Mouse (Mus musculus) CD8-positive naive resting alpha-beta T cell, adult 2 months (primary cell): Measurements from ENCODE around the gene Eef2k.
"Not testable (repeated sequence)": the region's sequence is repeated elsewhere in the genome, so short reads cannot be mapped to it uniquely, and the experiment has no call there.

ENCODE experiments used
- DNase-seq, 2 experiments: peaks; one replicate each; pipeline ENCODE4 v3.0.0; 2022; ENCODE audit warnings: low read depth in 2 of 2, low spot score in 2 of 2

Eef2k gene

DNA sequence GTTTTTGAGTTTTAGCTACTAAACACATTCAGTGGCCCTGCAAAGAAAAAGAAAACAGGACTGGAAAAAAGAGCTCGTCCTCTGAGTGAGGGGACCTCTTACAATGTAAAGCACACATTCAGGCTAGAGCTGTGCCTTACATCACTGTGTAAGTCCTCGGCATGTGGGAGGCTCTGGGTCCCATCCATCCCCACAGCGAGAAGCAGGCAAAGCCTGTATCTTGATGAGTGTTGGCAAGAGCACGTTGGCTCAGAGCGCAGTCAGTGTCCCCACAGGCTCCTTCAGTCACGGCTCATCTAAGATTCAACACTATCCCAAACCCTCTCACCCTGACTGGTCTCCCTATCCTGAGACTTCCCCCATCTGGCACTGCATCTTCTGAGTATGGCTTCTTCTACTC, 35.6 kb downstream of the Eef2k start:
- DNase-seq, result no peak

DNA sequence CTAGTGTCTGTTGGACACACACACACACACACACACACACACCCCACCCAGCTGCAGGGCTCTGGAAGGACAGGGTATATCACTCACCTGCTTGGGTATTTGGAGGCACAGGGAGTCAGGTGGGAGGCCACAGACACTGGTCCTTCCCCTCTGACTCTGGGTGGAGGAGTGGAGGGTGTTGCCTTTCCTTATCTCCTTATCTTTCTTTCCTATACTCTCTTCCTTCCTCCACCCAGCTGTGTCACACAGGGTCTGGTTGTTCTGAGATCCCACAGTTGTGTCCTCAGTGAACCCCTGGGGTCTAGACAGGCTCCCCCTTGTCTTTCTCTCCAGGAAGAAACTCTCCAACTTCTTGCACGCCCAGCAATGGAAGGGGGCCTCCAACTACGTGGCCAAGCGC, 37.3 kb downstream of the Eef2k start:
- DNase-seq, result no peak

DNA sequence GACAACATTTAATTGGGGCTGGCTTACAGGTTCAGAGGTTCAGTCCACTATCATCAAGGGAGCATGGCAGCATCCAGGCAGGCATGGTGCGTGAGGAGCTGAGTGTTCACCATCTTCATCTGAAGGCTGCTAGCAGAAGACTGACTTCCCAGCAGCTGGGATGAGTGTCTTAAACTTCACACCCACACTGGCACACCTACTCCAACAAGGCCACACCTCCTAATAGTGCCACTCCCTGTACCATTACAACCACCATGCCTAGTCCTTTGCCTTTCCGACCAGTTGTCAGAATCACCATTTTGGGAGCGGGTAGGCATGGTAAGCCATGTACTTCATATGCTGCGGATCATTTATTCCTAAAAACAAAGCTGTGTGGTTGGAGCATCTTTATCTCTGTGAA, 38.1 kb downstream of the Eef2k start:
- no peak for DNase-seq

DNA sequence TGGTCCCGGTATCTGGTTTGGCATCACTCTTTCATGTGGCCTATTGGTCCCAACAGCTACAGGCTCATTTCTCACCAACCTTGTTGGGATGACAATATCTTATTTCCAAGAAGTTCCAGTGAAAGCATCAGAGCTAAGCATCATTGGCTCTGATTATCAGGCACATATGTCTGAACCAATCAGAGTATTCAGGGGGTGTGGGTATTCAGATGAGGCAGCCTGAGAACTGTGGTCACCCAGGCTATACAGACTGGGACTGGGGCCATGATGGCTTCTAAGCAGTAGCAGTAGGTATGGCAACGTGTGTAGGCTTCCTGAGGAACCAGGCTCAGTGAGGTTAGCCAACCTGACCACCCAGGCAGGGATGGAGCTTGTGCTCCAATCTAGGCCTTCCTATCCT, 38.8 kb downstream of the Eef2k start:
- no peak for DNase-seq

- no peak for DNase-seq
Observed at GRCm38 (mm10) chr7:120882674-120883073, 40.0 kb downstream of the Eef2k start.

DNA sequence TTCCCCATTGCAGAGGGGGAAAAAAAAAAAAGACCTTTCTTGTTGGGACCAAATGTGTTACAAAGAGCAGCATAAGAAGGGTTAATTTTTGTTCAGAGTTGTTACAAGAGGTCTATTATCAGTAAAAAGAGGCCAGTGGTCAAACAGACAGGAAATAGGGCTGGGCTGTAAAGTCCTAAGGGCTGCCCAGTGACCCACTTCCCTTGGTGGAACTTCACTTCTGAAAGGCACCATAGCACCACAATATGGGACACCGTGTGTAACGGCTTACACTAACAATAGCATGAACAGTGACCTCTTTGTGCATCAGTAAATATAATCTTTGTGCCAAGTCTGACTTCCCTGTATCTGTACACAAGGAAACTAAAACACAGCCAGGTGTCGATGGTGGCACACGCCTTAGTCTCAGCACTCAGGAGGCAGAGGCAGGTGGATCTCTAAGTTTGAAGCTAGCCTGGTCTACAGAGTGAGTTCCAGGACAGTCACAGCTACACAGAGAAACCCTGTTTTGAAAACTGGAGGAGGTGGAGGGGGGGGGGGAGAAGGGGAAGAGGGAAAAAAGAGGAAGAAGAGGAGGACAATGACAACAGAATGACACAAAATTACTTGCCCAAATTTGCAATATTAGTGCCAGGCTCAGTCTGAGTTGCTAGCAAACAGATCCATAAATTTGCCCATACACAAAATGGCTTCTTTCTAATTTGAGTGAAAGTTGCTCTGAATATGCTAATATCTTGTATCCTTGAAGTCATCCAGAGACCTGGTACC, 41.1 kb downstream of the Eef2k start:
- no peak for DNase-seq

DNA sequence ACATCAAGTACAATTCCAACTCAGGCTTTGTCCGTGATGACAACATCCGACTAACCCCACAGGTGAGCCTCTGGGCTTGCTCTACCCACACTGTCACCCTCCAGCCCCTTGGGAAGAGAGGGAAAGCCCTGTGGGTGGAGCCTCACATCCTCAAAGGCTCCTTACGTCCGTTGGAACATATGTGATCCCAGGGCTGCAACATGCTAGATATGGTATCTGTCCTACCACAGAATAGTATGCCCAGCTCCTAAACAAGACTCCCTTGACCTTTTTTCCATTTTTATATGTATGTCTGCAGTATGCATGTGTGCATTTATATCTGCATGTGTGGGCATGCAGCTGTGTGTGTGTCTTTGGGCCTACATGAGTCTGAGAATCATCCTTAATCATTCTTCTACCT, 42.1 kb downstream of the Eef2k start:
- no peak for DNase-seq

GRCm38 (mm10) chr7:120893123-120893522, 50.5 kb downstream of the Eef2k start:
- no peak for DNase-seq

GRCm38 (mm10) chr7:120897054-120897453, 54.4 kb downstream of the Eef2k start:
- DNase-seq, result no peak

GRCm38 (mm10) chr7:120897711-120898335, 55.2 kb downstream of the Eef2k start:
- DNase-seq, result no peak

GRCm38 (mm10) chr7:120900191-120900590, 57.6 kb downstream of the Eef2k start:
- no peak for DNase-seq

DNA sequence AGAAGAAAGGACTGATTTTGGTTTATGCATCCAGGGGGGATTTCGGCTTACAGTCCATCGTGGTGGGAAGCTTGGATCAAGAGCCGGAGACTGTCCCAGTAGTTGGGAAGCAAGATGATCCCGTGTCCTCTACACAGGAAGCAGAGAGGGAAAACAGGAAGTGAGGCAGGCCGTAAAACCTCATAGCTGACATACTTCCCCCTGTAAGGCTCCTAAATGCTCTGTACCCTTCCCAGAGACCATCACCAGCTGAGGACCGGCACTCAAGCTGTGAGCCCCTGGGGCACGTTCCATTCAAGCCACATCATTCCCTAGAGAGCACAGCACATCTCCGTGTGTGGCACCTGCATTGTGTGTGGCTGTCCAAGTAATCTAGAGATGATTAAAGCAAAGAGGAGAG, 59.1 kb downstream of the Eef2k start:
- DNase-seq, result no peak

GRCm38 (mm10) chr7:120902931-120903330, 60.3 kb downstream of the Eef2k start:
- DNase-seq, result no peak

GRCm38 (mm10) chr7:120910172-120910571, 67.5 kb downstream of the Eef2k start:
- DNase-seq, result not testable (repeated sequence)

- DNase-seq, result not testable (repeated sequence)
Observed at GRCm38 (mm10) chr7:120911268-120911667, 68.6 kb downstream of the Eef2k start.

- DNase-seq, result no peak
Observed at GRCm38 (mm10) chr7:120913332-120913731, 70.7 kb downstream of the Eef2k start.

- DNase-seq, result no peak
Observed at GRCm38 (mm10) chr7:120916262-120916875, 73.7 kb downstream of the Eef2k start.

GRCm38 (mm10) chr7:120917279-120917591, 74.6 kb downstream of the Eef2k start:
- no peak for DNase-seq

DNA sequence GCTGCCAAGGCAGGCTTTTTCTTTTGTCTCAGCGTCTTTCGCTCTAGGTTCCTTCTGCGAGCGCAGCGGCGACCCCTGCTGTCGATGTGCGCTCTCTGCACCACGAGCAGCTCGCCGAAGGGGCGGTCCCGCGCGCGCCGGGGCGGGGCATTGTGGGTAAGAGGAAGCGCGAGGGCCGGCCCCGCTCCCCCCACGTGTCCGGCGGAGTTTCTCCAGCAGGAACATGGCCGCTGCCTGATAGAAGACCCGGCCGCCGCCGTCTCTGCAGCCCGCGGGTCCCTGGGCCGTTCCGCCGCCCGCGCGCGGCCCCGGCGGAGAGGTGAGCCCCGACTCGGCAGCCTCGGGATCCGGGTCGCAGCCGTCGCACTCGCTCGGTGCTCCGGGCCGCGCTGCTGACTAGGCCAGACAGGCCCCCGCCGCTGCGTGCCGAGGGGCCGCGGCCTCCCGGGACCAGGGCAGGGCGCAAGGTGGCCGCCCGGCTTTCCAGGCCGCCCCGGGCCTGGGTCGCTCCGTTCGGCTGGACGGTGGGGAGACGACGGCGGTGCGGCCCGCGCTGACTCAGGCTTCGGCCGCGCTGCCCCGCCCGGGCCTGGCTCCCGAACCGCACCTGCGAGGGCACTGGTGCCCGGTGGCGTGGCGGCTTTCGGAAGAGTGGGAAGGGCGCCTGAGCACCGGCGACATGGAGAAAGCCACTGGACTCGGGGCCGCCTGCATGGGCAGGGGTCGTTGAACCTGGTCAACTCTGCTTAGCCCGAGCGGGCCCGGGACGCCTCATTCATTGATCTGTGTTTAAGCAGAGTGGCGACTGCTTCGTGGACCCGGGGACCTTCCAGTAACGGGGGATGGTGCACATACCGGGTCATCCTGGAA, 75.2 kb downstream of the Eef2k start, which contains the start of gene Polr3e:
Gene Polr3e (plus strand): TSS at position 153 of the 870 bp plus-strand sequence.
- DNase-seq, result peak; percentile 100

DNA sequence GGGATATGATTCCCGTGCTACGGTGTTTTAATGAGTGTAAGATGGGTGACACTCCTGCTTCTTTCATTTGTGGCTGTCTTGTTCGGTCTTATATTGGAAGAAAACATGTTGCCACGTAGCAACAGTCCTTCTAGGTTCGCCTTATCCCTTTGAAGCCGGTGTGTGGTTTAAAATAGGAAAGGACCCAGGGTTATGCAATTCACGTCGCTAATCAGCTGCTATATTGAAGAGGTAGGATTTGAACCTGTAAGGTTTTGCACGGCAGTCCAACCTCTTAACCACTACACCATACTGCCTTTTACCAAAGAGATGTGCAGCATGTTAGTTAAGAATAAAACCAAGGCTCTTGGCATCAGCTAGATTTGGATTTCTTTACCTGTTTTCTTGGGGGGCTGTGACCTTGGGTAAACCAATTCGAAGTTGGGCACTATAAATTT, 75.9 kb downstream of the Eef2k start:
- peak; percentile 88 to 91 for DNase-seq

GRCm38 (mm10) chr7:120933110-120933509, 90.5 kb downstream of the Eef2k start:
- DNase-seq, result no peak
